Mouse (Mus musculus): ENCODE measurements at regions not wholly inside any gene's neighbourhood (a gene's known extent, or its start where the extent isn't known, plus 50 kb on each side); places are given as distances from the start of the nearest gene placed in this dataset.

GRCm38 (mm10) chr16:86094461-86094860 is 192.8 kb upstream of the Adamts5 start:
- no peak for TF ChIP-seq CTCF (conservative IDR thresholded peaks at IDR 0.05; ENCODE audit: low read length)
- no peak for TF ChIP-seq NANOG (IDR thresholded peaks at IDR 0.05; ENCODE audit: borderline replicate concordance, low read length)

Measured in E14TG2a.4 (cell line).